Mouse (Mus musculus) brain, embryonic 14.5 days (tissue): ENCODE data around the gene Fbln2. TPM values are rescaled to one million over a fixed set of nuclear protein-coding genes. Genes with fewer than 3 reads are reported as not detected.

Source experiments
- DNase-seq: peaks from one replicate; pipeline ENCODE4 v3.0.0-alpha.2; 2011; ENCODE audit warnings: low read depth
- CTCF ChIP-seq: fragments of 200-500 bp; IDR thresholded peaks from 2 replicates; pipeline ENCODE4 v1.5.1; 2012; ENCODE audit warnings: inconsistent platforms, mild to moderate bottlenecking, moderate library complexity, borderline replicate concordance; ENCODE audit not compliant: insufficient read depth, insufficient read length; ENCODE audit errors: extremely low read depth
- POLR2A ChIP-seq: fragments of 200-500 bp; IDR thresholded peaks from 2 replicates; pipeline ENCODE4 v1.6.1; 2012; ENCODE audit warnings: mild to moderate bottlenecking, inconsistent platforms, borderline replicate concordance; ENCODE audit not compliant: poor library complexity, insufficient read depth, insufficient read length, severe bottlenecking; ENCODE audit errors: extremely low read depth
- polyA plus RNA-seq: library from polyadenylated mRNA; depleted of rRNA; stranded (reverse); fragments of >200 nt; gene quantifications from 2 replicates; pipeline ENCODE4 v1.2.3, GENCODE M21; 2012; rRNA removed

The Fbln2 gene
- polyA plus RNA-seq, 1 experiment, result 40.5 TPM

DNA sequence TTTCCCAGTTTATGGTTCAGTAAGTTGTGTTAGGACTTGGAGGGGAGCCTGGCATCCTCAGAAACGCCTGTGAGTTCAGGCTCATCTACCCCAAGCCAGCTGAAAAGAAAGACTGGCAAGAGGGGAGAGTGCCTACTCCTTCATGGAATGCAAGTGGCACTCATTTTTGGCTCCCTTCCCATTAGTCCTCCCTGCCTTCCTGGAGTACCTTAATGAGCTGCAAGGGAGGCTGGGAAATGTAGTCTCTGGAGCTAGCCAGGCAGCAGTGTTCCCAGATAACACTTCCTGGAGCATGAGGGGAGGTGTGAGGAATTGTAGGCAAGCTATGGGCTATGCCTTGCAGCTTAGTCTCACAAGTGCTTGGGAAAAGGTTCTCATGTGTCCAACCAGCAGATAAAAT lies 95.7 kb downstream of the Fbln2 start:
- DNase-seq, result peak; percentile 97
- TF ChIP-seq POLR2A (no peak), CTCF (no peak)

DNA sequence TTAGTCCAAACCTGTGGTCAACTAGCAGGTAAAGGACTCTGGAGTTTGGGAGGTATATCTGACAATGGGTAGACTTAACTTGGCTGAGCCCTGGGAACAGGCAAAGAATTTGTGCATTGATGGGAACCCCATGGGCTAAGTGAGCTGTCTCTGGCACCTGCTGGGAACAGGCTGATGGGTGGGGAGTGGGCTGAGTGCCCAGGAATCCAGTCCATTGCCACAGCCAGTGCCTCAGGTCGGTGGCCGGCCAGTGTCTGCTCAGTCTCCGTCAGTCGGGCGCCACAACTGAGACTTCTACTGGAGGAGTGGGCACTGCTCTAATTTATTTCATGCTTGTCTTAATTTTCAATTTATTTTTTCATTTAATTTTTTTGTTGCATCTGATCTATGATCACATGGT lies 98.9 kb downstream of the Fbln2 start:
- no peak for DNase-seq
- no peak for TF ChIP-seq POLR2A
- TF ChIP-seq CTCF, result no peak

DNA sequence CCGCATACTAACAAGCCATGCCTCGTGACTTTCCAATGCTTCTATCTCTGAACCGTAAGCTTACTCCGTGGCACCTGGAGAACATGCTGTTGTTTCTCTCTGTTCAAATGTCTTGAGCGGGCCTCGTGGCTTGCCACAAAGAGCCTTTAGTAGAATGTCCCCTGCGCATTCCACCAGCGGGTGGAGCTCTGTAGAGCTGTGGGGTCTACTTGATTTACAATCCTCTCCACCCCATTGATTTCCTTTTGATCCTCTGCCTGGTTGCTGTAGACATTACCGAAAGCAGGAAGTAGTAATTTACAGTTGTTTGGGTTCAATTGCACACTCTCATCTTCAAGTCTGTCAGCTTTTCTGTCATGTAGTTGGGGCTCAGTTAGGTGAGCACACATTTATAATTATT lies 100.2 kb downstream of the Fbln2 start:
- TF ChIP-seq POLR2A, result no peak
- no peak for TF ChIP-seq CTCF
- no peak for DNase-seq

Other genes with a start within 250 kb of the Fbln2 start
- 55.5 and 91.1 TPM in 2 replicates for gene Iqsec1, start 223.8 kb upstream of the Fbln2 start, polyA plus RNA-seq
- 21.7 and 43.2 TPM in 2 replicates for gene Nup210, start 95.6 kb upstream of the Fbln2 start, polyA plus RNA-seq
- 73.6 and 76.6 TPM in 2 replicates for gene Hdac11, start 55.8 kb upstream of the Fbln2 start, polyA plus RNA-seq
- gene Wnt7a, start 198.9 kb downstream of the Fbln2 start, polyA plus RNA-seq, result 18.0 and 21.9 TPM in 2 replicates